Mouse (Mus musculus): ENCODE results near the gene Prkch. TPM values are rescaled to one million over a fixed set of nuclear protein-coding genes. Genes with fewer than 3 reads are reported as not detected.
A peak's percentile ranks its signal among the peaks of the same experiment; 100 is the strongest.

Prkch gene
- total RNA-seq, 2 experiments from 2014 or later: 3.2 to 3.7 TPM

- no peak for TF ChIP-seq CTCF (conservative IDR thresholded peaks at IDR 0.05)
- Histone ChIP-seq H3K4me3 (no peak overlapping the region), H3K27ac (no peak overlapping the region)
- DNase-seq (ENCODE audit: low spot score in 2 of 2): no peak
These were observed 216.3 kb downstream of the Prkch start for GRCm38 (mm10) chr12:73800886-73801285.

GRCm38 (mm10) chr12:73801845-73802244 is 217.2 kb downstream of the Prkch start:
- no peak for TF ChIP-seq CTCF (conservative IDR thresholded peaks at IDR 0.05)
- DNase-seq (ENCODE audit: low spot score in 2 of 2): no peak
- Histone ChIP-seq H3K27ac (no peak overlapping the region), H3K4me3 (no peak overlapping the region)

GRCm38 (mm10) chr12:73802379-73803057 is 217.9 kb downstream of the Prkch start:
- H3K27ac ChIP-seq: no peak overlapping the region
- no peak for TF ChIP-seq CTCF (conservative IDR thresholded peaks at IDR 0.05)
- no peak for DNase-seq (ENCODE audit: low spot score in 2 of 2)
- H3K4me3 ChIP-seq: no peak overlapping the region

- H3K4me3 ChIP-seq: no peak overlapping the region
- no peak for TF ChIP-seq CTCF (conservative IDR thresholded peaks at IDR 0.05)
- DNase-seq (ENCODE audit: low spot score in 2 of 2): no peak
- no peak overlapping the region for H3K27ac ChIP-seq
These were observed 219.3 kb downstream of the Prkch start for GRCm38 (mm10) chr12:73803946-73804345.

- TF ChIP-seq CTCF (conservative IDR thresholded peaks at IDR 0.05): no peak
- Histone ChIP-seq H3K4me3 (no peak overlapping the region), H3K27ac (no peak overlapping the region)
- no peak for DNase-seq (ENCODE audit: low spot score in 2 of 2)
These were observed 220.9 kb downstream of the Prkch start for GRCm38 (mm10) chr12:73805541-73805940.

- no peak for DNase-seq (ENCODE audit: low spot score in 2 of 2)
- no peak for TF ChIP-seq CTCF (conservative IDR thresholded peaks at IDR 0.05)
- H3K27ac ChIP-seq: no peak overlapping the region
- H3K4me3 ChIP-seq: no peak overlapping the region
These were observed 221.4 kb downstream of the Prkch start for GRCm38 (mm10) chr12:73806003-73806402.

GRCm38 (mm10) chr12:73807228-73807627 is 222.6 kb downstream of the Prkch start:
- Histone ChIP-seq H3K4me3 (no peak overlapping the region), H3K27ac (no peak overlapping the region)
- no peak for DNase-seq (ENCODE audit: low spot score in 2 of 2)
- TF ChIP-seq CTCF (conservative IDR thresholded peaks at IDR 0.05): no peak

GRCm38 (mm10) chr12:73810041-73810795 is 225.6 kb downstream of the Prkch start:
- peak in 1 of 2 experiments; percentile 32 for DNase-seq (ENCODE audit: low spot score in 2 of 2)
- TF ChIP-seq CTCF (conservative IDR thresholded peaks at IDR 0.05): no peak
- H3K4me3 ChIP-seq: no peak overlapping the region
- no peak overlapping the region for H3K27ac ChIP-seq

- no peak for TF ChIP-seq CTCF (conservative IDR thresholded peaks at IDR 0.05)
- DNase-seq (ENCODE audit: low spot score in 2 of 2): no peak
- H3K4me3 ChIP-seq: no peak overlapping the region
- H3K27ac ChIP-seq: no peak overlapping the region
These were observed 226.3 kb downstream of the Prkch start for GRCm38 (mm10) chr12:73810903-73811302.

- H3K4me3 ChIP-seq: no peak overlapping the region
- TF ChIP-seq CTCF (conservative IDR thresholded peaks at IDR 0.05): no peak
- no peak for DNase-seq (ENCODE audit: low spot score in 2 of 2)
- no peak overlapping the region for H3K27ac ChIP-seq
These were observed 227.6 kb downstream of the Prkch start for GRCm38 (mm10) chr12:73812198-73812597.

- H3K27ac ChIP-seq: no peak overlapping the region
- TF ChIP-seq CTCF (conservative IDR thresholded peaks at IDR 0.05): no peak
- H3K4me3 ChIP-seq: no peak overlapping the region
- no peak for DNase-seq (ENCODE audit: low spot score in 2 of 2)
These were observed 228.7 kb downstream of the Prkch start for GRCm38 (mm10) chr12:73813016-73813900.

- no peak for TF ChIP-seq CTCF (conservative IDR thresholded peaks at IDR 0.05)
- H3K27ac ChIP-seq: no peak overlapping the region
- no peak overlapping the region for H3K4me3 ChIP-seq
- no peak for DNase-seq (ENCODE audit: low spot score in 2 of 2)
These were observed 229.6 kb downstream of the Prkch start for GRCm38 (mm10) chr12:73814056-73814735.

All from layer of hippocampus, adult 2 months (tissue).